Mouse (Mus musculus): ENCODE results near the gene Iqch. TPM values are rescaled to one million over a fixed set of nuclear protein-coding genes. Genes with fewer than 3 reads are reported as not detected.

Gene Iqch
- polyA plus RNA-seq, 1 experiment from 2014 or later = 0.34 TPM

DNA sequence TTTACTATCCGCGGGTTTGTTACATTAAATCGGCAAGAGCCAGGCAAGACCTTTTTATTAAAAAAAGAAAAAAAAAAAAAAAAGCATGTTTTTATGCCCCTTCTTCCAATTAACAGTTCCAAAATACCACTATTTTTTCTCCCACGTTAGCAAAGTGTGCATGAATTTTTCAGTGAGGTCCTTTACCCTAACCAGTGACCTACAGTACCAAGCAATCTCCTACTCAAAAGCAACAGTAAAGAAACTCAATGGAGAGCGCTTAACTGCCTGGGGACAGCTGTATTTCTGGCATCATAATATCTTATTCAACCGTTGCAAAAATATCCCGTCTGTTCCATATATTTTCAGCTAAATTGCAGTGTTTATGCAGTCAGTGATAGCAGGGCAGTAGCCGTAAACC lies 224.1 kb downstream of the Iqch start:
- peaks cover 7% of the 10 kb centered on the region; the same call in 1 of the 2 replicates for H3K36me3 ChIP-seq
- no peak for ATAC-seq (ENCODE audit: low FRiP score)
- H3K27me3 ChIP-seq = no peaks in the 10 kb centered on the region
- H3K4me3 ChIP-seq = peak overlapping the region; percentile 85
- H3K9ac ChIP-seq = peak overlapping the region; percentile 92
- no peaks in the 10 kb centered on the region for H3K9me3 ChIP-seq
- peak overlapping the region; percentile 92 for H3K27ac ChIP-seq
- H3K4me2 ChIP-seq = peak overlapping the region; percentile 94
- peaks cover 42% of the 10 kb centered on the region for H3K4me1 ChIP-seq (replicated peaks)
- WGBS = 22% methylated on average over 8 of the region's 8 CpGs

DNA sequence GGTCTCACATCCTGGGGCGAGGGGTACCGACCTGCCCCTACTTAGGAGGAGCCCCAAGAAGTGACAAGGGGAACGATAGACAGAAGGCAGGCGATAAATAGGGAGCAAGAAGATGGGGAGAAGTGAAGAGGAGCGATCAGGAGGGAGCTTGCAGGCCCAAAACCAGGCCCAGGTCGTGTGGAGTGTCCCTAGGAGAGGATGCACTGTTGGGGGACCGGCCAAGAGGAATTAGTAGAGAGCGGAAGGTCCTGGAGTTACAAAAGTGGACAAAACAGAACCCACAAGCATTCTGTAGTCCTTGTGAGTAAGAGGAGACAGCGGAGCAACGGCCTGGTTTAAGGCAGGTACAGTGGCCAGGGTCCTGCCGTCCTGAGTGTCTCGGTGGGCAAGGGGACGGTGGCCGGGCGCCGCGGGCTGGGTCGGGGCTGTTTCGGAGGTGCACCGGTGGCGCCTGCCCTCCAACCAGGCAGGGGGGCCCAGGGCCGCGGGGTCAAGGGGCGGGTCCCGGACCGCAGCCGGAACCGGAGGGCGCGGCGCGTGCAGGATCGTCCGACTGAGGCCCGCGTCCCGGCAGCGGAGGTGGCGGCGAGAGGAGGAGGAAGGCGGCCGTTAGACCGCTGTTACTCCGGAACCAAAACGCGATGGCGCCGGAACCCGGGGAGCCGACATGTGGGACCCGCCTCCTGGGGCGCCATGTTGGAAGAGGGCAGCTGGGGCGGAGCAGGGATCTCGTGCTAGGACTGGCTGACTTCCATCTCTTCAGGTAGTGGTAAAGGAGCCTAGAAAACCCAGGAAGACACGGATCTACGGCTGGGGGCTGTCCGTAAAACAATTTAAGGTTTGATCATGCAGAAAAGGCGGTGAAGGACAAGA lies 224.8 kb downstream of the Iqch start, which contains the start of gene Map2k5:
TSS of gene Map2k5 (minus strand) at position 633 of the 873 bp plus-strand sequence.
- Histone ChIP-seq H3K9me3 (no peaks in the 10 kb centered on the region), H3K36me3 (peaks cover 7% of the 10 kb centered on the region; the same call in 1 of the 2 replicates), H3K4me2 (peak within 1 kb of the TSS; percentile 94), H3K9ac (peak within 1 kb of the TSS; percentile 92), H3K27me3 (no peaks in the 10 kb centered on the region), H3K4me3 (peak within 1 kb of the TSS; percentile 85), H3K4me1 (replicated peaks) (peaks cover 45% of the 10 kb centered on the region), H3K27ac (peak within 1 kb of the TSS; percentile 92)
- ATAC-seq (ENCODE audit: low FRiP score) = peak; percentile 95
- under 1% methylated on average over 57 of the region's 58 CpGs for WGBS

DNA sequence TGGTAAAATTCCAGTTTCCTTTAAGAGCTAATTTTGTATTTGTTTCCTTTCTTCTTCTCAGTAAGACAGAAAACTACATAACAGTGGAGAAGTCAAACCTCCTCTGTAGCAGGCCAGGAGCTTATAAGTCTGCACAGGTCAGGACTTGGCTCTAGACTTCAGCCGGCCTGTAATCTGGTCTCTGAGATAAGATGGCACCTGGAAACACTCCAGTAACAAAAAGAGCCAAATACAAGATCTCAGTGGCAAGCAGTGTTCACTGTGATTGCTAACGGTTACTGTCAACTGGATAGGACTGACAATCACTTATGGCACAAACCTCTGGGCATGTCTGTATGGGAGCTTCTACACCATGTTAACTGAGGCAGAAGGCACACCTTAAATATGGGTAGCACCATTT lies 229.0 kb downstream of the Iqch start:
- H3K4me3 ChIP-seq = no peak overlapping the region
- H3K27me3 ChIP-seq = no peaks in the 10 kb centered on the region
- WGBS = 94% methylated on average over 2 of the region's 2 CpGs
- no peak overlapping the region for H3K4me2 ChIP-seq
- peaks cover 47% of the 10 kb centered on the region for H3K4me1 ChIP-seq (replicated peaks)
- no peak for ATAC-seq (ENCODE audit: low FRiP score)
- H3K36me3 ChIP-seq = peaks cover 14% of the 10 kb centered on the region
- H3K27ac ChIP-seq = peak overlapping the region; percentile 8; the same call in 1 of the 2 replicates
- H3K9me3 ChIP-seq = no peaks in the 10 kb centered on the region
- H3K9ac ChIP-seq = no peak overlapping the region

DNA sequence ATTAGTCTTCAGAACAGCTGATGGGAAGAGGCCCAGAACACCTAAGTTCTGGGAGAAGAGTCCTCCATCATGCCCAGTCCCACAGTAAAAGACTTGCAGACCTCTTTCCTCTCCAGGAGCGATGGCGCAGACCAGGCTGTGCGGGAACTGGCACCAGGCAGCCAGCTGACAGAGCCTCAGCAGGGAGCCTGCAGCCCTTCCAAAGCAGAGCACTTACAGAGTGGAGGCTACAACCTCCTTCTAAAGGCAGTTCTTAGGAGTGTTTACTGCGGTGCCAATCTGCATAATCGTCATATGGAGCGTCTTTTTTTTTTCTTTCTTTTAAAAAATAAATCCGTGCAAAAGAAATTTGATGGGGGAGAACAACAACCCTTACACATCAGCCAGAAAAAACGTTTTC lies 229.8 kb downstream of the Iqch start:
- peaks cover 46% of the 10 kb centered on the region for H3K4me1 ChIP-seq (replicated peaks)
- no peak overlapping the region for H3K9ac ChIP-seq
- WGBS = 53% methylated on average over 8 of the region's 8 CpGs
- no peaks in the 10 kb centered on the region for H3K9me3 ChIP-seq
- H3K27me3 ChIP-seq = no peaks in the 10 kb centered on the region
- ATAC-seq (ENCODE audit: low FRiP score) = no peak
- H3K27ac ChIP-seq = peak overlapping the region; percentile 23; the same call in 1 of the 2 replicates
- peaks cover 14% of the 10 kb centered on the region for H3K36me3 ChIP-seq
- no peak overlapping the region for H3K4me3 ChIP-seq
- H3K4me2 ChIP-seq = no peak overlapping the region

Other genes with a start within 250 kb of the Iqch start
- 36.3 and 37.4 TPM in 2 replicates for gene Map2k5, start 224.6 kb downstream of the Iqch start, polyA plus RNA-seq (2015; fragmentation: Nextera tagmentation; extraction: Ambion mirVana)
- 68.5 and 69.1 TPM in 2 replicates for gene 2300009A05Rik, start 203.2 kb downstream of the Iqch start, polyA plus RNA-seq (2015; fragmentation: Nextera tagmentation; extraction: Ambion mirVana)
- gene Aagab, start 167 bp upstream of the Iqch start, polyA plus RNA-seq (2015; fragmentation: Nextera tagmentation; extraction: Ambion mirVana) = 59.1 and 61.0 TPM in 2 replicates
- 11.9 and 12.0 TPM in 2 replicates for gene Smad3, start 155.5 kb upstream of the Iqch start, polyA plus RNA-seq (2015; fragmentation: Nextera tagmentation; extraction: Ambion mirVana)